Mouse (Mus musculus) left cerebral cortex, adult 8-10 months (tissue): ENCODE measurements around the gene Ctns. TPM values are rescaled to one million over a fixed set of nuclear protein-coding genes. Genes with fewer than 3 reads are reported as not detected.

ENCODE experiments used
- DNase-seq, 2 experiments: peaks; one replicate each; pipeline ENCODE4 v3.0.0; 2022; ENCODE audit warnings: low spot score in 2 of 2
- total RNA-seq, 4 experiments: library from RNA; stranded (reverse); gene quantifications; 2 replicates each; pipeline ENCODE4 v1.2.4; 2022

Gene Ctns
- total RNA-seq, result 10 to 100 TPM; 17.2 to 24.7 (median 19.9) TPM

GRCm38 (mm10) chr11:73198603-73199229 is at the start of gene Ctns:
Ctns (minus strand) TSS chr11:73199042.
- DNase-seq, result peak in 1 of 2 experiments; percentile 89

DNA sequence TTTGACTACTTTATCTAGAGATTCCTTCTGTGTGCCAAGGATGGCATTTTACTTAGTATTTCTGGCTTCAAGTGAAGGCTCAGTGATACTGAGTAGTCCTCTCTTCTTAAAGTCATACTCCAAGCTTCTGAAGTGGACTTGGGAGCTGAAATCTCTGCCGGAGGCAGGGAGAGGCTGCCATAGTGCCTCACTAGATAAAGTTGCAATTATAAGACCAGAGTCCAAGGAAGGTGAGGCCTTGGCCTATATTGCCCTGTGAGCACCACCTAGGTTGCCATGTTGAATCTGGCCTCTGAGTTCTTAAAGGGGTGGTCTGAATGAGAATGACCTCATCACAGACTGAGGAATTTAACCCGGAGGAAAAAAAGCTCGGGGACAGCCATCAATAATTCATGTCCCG is 43.9 kb upstream of the Ctns start:
- DNase-seq, result no peak

- no peak for DNase-seq
Measured at GRCm38 (mm10) chr11:73242199-73242598, 43.4 kb upstream of the Ctns start.

DNA sequence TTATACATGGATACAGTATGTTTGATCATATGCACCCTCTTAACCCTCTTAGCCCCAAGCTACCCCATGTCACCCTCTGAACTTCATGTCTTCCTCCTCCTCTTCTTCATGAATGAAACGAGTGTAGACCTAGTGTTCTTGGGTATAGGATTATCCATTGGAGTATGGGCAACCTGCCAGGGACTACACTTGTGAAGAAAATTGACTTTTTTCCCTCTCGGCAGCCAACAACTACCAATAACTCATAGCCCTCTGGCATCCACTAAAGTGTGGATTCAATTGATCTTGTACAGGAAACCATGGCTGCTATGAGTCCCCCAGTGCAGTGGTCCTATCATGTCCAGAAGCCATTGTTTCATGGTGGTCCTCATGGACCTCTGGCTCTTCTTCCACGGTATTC is 37.9 kb upstream of the Ctns start:
- DNase-seq, result no peak

- DNase-seq, result no peak
Measured at GRCm38 (mm10) chr11:73235990-73236701, 37.3 kb upstream of the Ctns start.

DNA sequence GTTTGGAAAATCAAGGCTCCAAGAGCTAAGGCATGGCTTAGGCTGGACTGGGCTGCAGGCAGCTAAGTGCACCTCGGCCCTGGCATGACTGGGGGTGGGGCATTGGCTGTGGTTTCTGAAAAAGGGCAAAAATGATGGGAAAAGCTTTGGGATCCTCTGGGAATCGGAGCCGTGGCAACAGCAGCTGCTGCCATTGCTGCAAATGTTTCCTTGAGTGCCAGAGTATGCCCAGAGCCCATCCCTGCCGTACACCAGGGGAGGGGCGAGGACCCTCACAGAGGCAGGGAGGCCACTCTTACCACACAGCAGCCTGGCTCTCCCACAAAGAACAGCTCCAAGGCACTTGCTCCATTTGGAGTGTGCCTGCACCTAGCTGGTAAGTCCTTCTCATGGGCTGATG is 35.1 kb upstream of the Ctns start, which contains the start of gene Trpv1:
Trpv1 (plus strand) TSS at position 301 of the 400 bp plus-strand sequence.
- no peak for DNase-seq

GRCm38 (mm10) chr11:73232513-73232912 is 33.7 kb upstream of the Ctns start:
- DNase-seq, result no peak

- DNase-seq, result no peak
Measured at GRCm38 (mm10) chr11:73230081-73230480, 31.2 kb upstream of the Ctns start.

- DNase-seq, result no peak
Measured at GRCm38 (mm10) chr11:73228881-73229280, 30.0 kb upstream of the Ctns start.

DNA sequence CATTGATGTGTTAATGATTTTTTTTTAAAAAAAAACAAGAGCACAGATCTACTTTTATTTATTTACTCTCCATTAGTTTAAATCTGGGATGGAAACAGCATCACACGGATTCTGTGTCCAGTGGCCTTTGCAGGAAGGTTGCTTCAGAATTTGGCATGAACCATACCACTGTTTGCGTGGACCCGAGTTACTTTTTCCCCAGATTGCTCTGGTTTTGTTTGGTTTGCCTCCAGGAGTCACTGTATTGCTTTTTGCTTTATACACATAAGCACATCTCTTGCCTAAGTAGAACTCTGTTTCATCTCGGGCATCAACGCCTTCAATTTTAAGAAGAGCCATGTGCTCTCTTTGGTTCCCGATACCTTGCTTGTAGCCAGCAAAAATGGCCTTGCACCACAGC is 27.0 kb upstream of the Ctns start:
- no peak for DNase-seq

- DNase-seq, result no peak
Measured at GRCm38 (mm10) chr11:73223966-73224365, 25.1 kb upstream of the Ctns start.

DNA sequence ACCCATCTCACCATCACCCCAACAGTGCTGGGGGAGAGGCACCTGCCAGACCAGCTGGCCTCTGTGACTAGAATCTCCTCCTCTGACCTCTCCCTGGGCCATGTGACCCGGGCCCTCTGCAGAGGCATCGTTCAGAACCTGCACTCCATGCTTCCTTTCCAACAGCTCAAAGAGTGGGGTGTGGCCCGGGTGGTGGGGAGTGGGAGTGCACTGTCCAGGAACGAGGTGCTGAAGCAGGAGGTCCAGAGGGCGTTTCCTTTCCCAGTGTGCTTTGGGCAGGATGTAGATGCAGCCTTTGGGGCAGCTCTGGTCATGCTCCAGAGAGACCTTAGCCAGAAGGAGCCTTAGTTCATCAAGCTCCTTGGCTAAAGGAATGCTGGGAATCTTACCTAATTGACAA is 24.0 kb upstream of the Ctns start:
- DNase-seq, result no peak

GRCm38 (mm10) chr11:73220651-73221050 is 21.8 kb upstream of the Ctns start:
- DNase-seq, result no peak

GRCm38 (mm10) chr11:73219671-73220070 is 20.8 kb upstream of the Ctns start:
- DNase-seq, result no peak

DNA sequence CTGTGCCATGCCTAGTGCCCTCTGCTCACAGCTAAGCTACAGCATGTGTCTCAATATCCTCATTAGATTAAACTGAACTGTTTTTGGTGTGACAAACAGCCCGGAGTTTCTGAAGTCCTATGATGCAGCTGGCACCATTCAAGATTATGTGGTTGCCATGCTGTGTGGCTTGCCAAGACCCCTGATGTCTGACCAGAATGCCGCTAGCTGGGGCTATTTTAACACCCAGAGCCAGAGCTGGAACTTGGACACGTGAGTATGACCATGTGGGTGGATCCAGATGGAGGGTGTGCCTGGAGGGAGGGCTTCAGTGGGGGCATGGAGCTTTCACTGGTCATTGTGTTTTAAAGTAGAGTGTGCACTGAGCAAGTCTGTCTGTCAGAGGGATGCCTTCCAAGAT is 15.1 kb upstream of the Ctns start:
- DNase-seq, result no peak

DNA sequence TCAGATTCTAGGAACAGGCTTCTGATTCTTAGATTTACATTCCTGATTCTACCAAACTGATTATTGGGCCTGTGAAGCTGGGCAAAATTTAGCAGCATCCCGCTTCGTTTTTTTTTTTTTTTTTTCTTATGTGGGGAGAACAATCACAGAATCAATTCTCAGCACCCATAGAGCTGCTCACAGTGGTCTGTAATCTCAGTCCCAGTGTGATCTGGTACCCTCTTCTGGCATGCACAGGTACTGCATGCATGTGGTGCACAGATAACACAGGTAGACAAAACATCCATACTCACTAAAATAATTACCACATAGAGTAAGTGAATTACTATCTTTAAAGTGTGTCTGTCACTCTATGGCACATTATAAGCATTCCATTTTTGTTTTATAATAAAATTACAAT is 8.8 kb upstream of the Ctns start:
- DNase-seq, result no peak

- DNase-seq, result no peak
Measured at GRCm38 (mm10) chr11:73205194-73205593, 6.4 kb upstream of the Ctns start.

DNA sequence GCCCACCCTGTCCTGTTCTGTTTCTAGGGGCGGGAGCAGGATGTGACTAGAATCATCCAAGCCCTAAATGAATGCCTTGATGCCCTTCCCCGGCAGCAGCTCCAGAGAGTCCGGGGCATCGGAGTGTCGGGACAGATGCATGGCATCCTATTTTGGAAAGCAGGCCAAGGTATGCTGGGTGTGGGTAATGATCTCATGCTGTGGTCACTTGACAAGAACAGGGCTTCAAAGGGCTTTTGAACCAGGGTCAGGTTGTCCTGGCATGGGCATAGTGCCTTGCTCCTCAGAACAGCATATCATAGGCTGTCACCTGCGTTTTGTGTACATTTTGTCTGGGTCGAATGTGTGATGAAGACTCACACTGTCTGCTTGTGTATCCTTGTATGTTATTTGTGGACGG is 5.1 kb upstream of the Ctns start:
- no peak for DNase-seq

GRCm38 (mm10) chr11:73201597-73201996 is 2.8 kb upstream of the Ctns start:
- no peak for DNase-seq

GRCm38 (mm10) chr11:73201021-73201420 is 2.2 kb upstream of the Ctns start:
- no peak for DNase-seq

GRCm38 (mm10) chr11:73199879-73200278 is 1.0 kb upstream of the Ctns start:
- no peak for DNase-seq

DNA sequence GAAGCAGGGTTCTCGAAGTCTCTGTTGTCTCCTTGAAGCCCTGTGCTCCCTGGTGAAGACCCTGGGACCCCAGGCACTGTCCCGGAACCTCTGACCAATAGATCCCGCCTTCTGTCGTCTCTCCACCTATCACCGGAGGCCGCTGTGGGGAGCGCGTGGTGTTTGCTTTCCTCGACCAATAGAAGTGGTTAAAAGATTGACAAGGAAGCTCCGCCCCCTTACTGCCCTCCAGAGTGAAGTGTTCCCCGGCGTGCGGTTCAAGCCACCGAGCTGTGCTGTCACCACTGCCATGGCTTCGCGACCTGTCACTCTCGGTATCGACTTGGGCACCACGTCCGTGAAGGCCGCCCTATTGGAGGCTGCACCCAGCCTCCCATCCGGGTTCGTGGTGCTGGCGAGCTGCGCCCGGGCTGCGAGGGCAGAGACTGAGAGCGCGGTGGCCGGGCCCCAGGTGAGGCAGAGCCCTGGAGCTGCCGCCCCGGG is 429 bp upstream of the Ctns start, which contains the start of gene Shpk:
Shpk (plus strand) TSS at position 231 of the 483 bp plus-strand sequence.
- peak; percentile 93 to 95 for DNase-seq

DNA sequence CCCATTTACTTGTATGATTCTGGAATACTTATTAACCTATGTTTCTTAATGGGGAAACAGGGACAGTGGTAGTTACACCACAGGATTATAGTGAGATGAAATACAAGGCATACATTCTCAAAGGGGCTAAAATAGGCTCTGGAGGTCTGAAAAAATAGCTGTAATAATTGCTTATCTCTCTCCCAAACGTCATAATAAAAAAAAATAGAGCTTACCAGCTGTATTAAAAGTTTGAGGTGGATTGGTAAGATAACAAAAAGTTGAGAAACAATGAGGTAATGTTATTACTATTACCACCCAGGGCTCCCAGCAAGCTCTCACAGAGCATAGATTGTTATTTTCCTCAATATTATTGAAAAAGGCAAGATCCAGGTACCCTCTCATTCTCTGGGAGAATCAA is 652 bp downstream of the Ctns start:
- DNase-seq, result no peak
